Mouse (Mus musculus) megakaryocyte, embryonic 14.5 days (primary cell): ENCODE measurements around the gene Usp29. TPM values are rescaled to one million over a fixed set of nuclear protein-coding genes. Genes with fewer than 3 reads are reported as not detected.
"Not testable (repeated sequence)": the region's sequence is repeated elsewhere in the genome, so short reads cannot be mapped to it uniquely, and the experiment has no call there.

Experiments
- H3K27me3 ChIP-seq: replicated peaks from 2 replicates; pipeline ENCODE3; 2012; ENCODE audit warnings: inconsistent platforms
- H3K36me3 ChIP-seq: replicated peaks from 2 replicates; pipeline ENCODE3; 2012; ENCODE audit warnings: low read length, inconsistent platforms, mixed read lengths
- H3K4me1 ChIP-seq: 2 replicates; pipeline ENCODE4 v1.6.1; 2012; ENCODE audit warnings: inconsistent platforms
- H3K4me3 ChIP-seq: replicated peaks from 2 replicates; pipeline ENCODE3; 2012; ENCODE audit warnings: moderate library complexity, mild to moderate bottlenecking, inconsistent platforms
- H3K9me3 ChIP-seq: 2 replicates; pipeline ENCODE4 v1.6.1; 2012; ENCODE audit warnings: inconsistent platforms
- FLI1 ChIP-seq: IDR thresholded peaks from 2 replicates; pipeline ENCODE4 v1.6.1; 2012; ENCODE audit warnings: low read length, inconsistent platforms, mixed read lengths
- GATA1 ChIP-seq: IDR thresholded peaks from 3 replicates; pipeline ENCODE4 v1.6.1; 2012; ENCODE audit warnings: mixed read lengths, low read length, inconsistent platforms, borderline replicate concordance
- polyA plus RNA-seq: library from polyadenylated mRNA; stranded (reverse); fragments of >175 nt; gene quantifications from 2 replicates; pipeline ENCODE4 v1.2.3, GENCODE M21; 2012; ENCODE audit warnings: low replicate concordance; ENCODE audit not compliant: insufficient read depth

Usp29 gene
- polyA plus RNA-seq, 1 experiment = 0.46 TPM

DNA sequence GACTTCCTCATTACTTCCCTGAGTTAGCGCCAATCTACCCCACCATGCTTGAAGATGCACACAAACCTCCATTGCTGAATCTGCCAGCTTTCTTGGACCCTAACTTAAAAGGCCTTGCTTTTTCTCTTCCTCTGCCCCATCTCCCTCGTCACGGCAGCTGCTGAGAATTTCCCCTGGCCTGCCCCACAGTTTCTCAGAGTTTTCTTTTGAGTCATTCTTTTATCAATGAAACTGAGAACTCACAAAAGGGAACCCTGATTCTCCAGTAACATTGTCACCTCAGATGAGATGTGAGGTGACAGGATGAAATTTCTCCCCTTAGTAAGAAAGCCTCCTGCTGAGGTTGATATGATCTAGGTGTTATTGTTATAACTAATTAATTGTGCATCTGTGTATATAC, 138.5 kb downstream of the Usp29 start:
- TF ChIP-seq FLI1 (no peak), GATA1 (no peak)
- Histone ChIP-seq H3K27me3 (no peaks in the 10 kb centered on the region), H3K9me3 (0 out of 2 replicates have a peak, but pooled peaks cover 7% of the 10 kb centered on the region)

GRCm38 (mm10) chr7:6869556-6869955, 139.2 kb downstream of the Usp29 start:
- Histone ChIP-seq H3K4me1 (no peaks in the 10 kb centered on the region), H3K27me3 (no peaks in the 10 kb centered on the region), H3K4me3 (no peak overlapping the region), H3K9me3 (peaks cover 9% of the 10 kb centered on the region; the same call in 1 of the 2 replicates), H3K36me3 (no peaks in the 10 kb centered on the region)
- TF ChIP-seq GATA1 (no peak), FLI1 (no peak)

More for the DNA sequence above, 138.5 kb downstream of the Usp29 start:
- Histone ChIP-seq H3K4me1 (no peaks in the 10 kb centered on the region), H3K4me3 (no peak overlapping the region), H3K36me3 (no peaks in the 10 kb centered on the region)

- Histone ChIP-seq H3K36me3 (no peaks in the 10 kb centered on the region), H3K9me3 (peaks cover 4% of the 10 kb centered on the region; the same call in 1 of the 2 replicates), H3K4me1 (no peaks in the 10 kb centered on the region), H3K27me3 (no peaks in the 10 kb centered on the region), H3K4me3 (no peak overlapping the region)
- TF ChIP-seq FLI1 = no peak
- TF ChIP-seq GATA1 = no peak
Observed at GRCm38 (mm10) chr7:6874448-6874847, 144.1 kb downstream of the Usp29 start.

DNA sequence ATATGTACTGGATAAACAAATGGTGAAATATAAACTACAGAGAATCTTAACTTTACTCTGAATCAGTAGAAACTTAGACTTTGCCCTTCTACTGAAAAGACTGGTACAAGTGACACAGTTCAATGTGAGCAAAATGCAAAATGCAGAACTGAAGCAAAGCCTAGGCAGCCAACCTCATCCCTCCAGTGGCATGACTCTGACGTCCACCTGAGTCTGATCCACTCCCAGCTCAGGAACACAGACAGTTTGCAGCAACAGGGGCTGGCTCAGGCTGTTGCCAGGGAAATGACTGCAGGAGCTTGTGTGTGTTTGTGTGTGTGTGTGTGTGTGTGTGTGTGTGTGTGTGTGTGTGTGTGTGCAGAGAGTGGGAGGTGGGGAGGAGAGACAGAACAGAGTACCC, 147.8 kb downstream of the Usp29 start:
- H3K27me3 ChIP-seq = no peaks in the 10 kb centered on the region
- no peaks in the 10 kb centered on the region for H3K36me3 ChIP-seq
- H3K4me1 ChIP-seq = no peaks in the 10 kb centered on the region
- TF ChIP-seq GATA1 (no peak), FLI1 (no peak)
- H3K4me3 ChIP-seq = no peak overlapping the region
- H3K9me3 ChIP-seq = peaks cover 17% of the 10 kb centered on the region

DNA sequence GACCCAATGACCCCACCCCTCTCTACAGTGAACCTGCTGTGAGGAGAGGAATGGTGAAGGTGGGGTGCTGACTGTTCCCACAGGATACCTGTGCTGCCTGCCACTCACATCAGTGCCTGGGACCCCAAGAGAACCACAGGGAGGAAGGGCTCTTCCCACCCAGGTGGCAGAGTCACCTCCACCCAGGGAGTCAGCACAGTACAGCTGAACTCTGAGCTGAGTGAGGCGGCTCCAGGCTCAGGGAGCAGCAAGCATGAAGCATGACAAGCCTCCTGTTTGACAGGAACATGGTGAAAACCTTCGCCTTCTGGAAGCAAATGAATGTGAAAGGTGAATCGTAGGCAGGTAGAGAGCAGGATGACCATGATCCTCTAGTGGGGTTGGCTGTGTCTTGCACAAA, 148.5 kb downstream of the Usp29 start:
- H3K4me1 ChIP-seq, H3K36me3 ChIP-seq, H3K27me3 ChIP-seq: not testable (repeated sequence)

GRCm38 (mm10) chr7:6879512-6880164, 149.3 kb downstream of the Usp29 start:
- peaks cover 14% of the 10 kb centered on the region for H3K9me3 ChIP-seq
- no peaks in the 10 kb centered on the region for H3K36me3 ChIP-seq
- H3K4me1 ChIP-seq = no peaks in the 10 kb centered on the region
- no peaks in the 10 kb centered on the region for H3K27me3 ChIP-seq
- TF ChIP-seq GATA1 (no peak), FLI1 (no peak)
- no peak overlapping the region for H3K4me3 ChIP-seq

More for the DNA sequence above, 148.5 kb downstream of the Usp29 start:
- not testable (repeated sequence) for H3K4me3 ChIP-seq
- peaks cover 17% of the 10 kb centered on the region for H3K9me3 ChIP-seq

DNA sequence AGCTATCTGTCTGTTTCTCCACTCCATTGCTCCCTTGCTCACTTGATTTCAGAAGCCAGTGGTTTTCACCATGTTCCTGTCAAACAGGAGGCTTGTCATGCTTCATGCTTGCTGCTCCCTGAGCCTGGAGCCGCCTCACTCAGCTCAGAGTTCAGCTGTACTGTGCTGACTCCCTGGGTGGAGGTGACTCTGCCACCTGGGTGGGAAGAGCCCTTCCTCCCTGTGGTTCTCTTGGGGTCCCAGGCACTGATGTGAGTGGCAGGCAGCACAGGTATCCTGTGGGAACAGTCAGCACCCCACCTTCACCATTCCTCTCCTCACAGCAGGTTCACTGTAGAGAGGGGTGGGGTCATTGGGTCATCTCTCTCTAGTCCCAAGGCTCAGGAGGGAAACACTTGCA, 150.5 kb downstream of the Usp29 start:
- peaks cover 13% of the 10 kb centered on the region for H3K9me3 ChIP-seq
- H3K27me3 ChIP-seq, H3K36me3 ChIP-seq, H3K4me3 ChIP-seq, H3K4me1 ChIP-seq: not testable (repeated sequence)

GRCm38 (mm10) chr7:6881473-6882046, 151.2 kb downstream of the Usp29 start:
- Histone ChIP-seq H3K4me1 (no peaks in the 10 kb centered on the region), H3K27me3 (no peaks in the 10 kb centered on the region), H3K36me3 (no peaks in the 10 kb centered on the region), H3K9me3 (peaks cover 13% of the 10 kb centered on the region), H3K4me3 (no peak overlapping the region)
- no peak for TF ChIP-seq FLI1
- no peak for TF ChIP-seq GATA1

DNA sequence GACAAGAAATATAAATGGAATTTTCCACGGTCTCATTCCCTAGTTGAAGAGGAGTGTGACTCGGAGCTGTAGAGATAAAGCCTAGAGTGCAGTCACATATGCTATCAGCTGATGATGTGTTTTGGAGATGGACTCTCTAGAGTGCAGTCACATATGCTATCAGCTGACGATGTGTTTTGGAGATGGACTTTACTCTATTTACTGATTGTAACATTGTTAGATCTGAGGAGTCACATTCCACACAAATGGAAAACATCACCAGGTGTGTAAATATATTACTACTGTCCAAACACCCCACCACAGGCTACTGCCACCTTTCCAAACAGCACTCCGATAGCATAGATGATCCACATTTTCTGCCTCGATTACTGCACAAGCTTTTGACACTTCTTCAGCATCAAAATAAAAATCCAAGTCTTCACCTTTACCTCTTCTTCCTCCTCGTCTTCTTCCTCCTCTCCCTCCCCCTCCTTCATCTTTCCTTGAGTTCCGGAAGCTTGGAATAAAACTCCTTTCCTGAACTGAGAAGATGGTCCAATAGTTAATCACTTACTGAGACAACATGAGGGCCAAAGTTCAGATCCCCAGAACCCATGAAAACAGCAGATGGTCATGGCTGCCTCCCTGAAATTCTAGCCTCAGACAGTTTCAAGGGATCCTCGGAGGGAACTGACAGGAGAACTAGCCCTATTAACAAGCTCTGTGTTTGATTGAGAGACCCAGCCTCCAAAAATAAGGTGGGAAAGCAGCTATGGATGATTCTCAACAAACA, 153.2 kb downstream of the Usp29 start:
- TF ChIP-seq GATA1 (no peak), FLI1 (no peak)
- Histone ChIP-seq H3K4me3 (no peak overlapping the region), H3K4me1 (no peaks in the 10 kb centered on the region), H3K36me3 (no peaks in the 10 kb centered on the region), H3K9me3 (peaks cover 21% of the 10 kb centered on the region), H3K27me3 (no peaks in the 10 kb centered on the region)

DNA sequence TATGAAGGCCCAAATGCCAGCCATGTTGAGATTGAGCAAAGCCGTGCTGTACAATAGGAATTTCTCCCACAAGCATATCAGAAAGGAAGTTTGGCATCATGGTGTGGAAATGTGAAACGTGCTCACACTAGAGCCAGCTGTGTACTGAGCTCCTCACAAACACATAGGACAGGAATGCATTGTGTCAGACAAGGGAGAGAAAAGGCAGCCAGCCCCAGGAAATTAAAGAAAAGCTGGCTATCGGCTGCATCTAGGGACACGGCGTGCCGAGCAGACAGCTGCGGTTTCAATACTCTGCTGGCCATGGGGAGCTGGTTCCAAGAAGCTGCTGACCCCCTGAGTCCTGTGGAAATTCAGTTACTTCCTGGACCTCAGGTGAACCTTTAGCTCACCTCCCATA, 155.0 kb downstream of the Usp29 start:
- Histone ChIP-seq H3K27me3 (no peaks in the 10 kb centered on the region), H3K9me3 (peaks cover 11% of the 10 kb centered on the region), H3K36me3 (no peaks in the 10 kb centered on the region), H3K4me3 (no peak overlapping the region), H3K4me1 (no peaks in the 10 kb centered on the region)
- no peak for TF ChIP-seq GATA1
- no peak for TF ChIP-seq FLI1
